Mouse (Mus musculus): ENCODE results near the gene Fam174b.

GRCm38 (mm10) chr7:73755377-73756110 lies 15.4 kb downstream of the Fam174b start:
- TF ChIP-seq CTCF (IDR thresholded peaks at IDR 0.05; ENCODE audit: borderline replicate concordance, insufficient read depth, low read length) (no peak), POLR2A (IDR thresholded peaks at IDR 0.05; ENCODE audit: low read depth, low read length) (no peak)
